Mouse (Mus musculus) thymus, adult 2 months (tissue): ENCODE measurements at regions not wholly inside any gene's neighbourhood (a gene's known extent, or its start where the extent isn't known, plus 50 kb on each side); places are given as distances from the start of the nearest gene placed in this dataset.

ENCODE experiments used
- DNase-seq: peaks from one replicate; pipeline ENCODE4 v3.0.0; 2021
- H3K27ac ChIP-seq: fragments of 200-500 bp; 2 replicates; pipeline ENCODE4 v1.5.1; 2012; ENCODE audit warnings: low read length, control low read depth; ENCODE audit not compliant: control insufficient read depth, insufficient read depth
- H3K27me3 ChIP-seq: fragments of 200-500 bp; 2 replicates; pipeline ENCODE4 v1.6.1; 2012; ENCODE audit warnings: mild to moderate bottlenecking, low read length, moderate library complexity, mixed read lengths; ENCODE audit not compliant: control insufficient read depth, insufficient read depth
- H3K36me3 ChIP-seq: fragments of 200-500 bp; 2 replicates; pipeline ENCODE4 v1.6.1; 2012; ENCODE audit warnings: mild to moderate bottlenecking, low read length, moderate library complexity; ENCODE audit not compliant: control insufficient read depth, insufficient read depth
- H3K4me1 ChIP-seq: fragments of 200-500 bp; replicated peaks from 2 replicates; pipeline ENCODE4 v1.6.1; 2012; ENCODE audit warnings: low read length; ENCODE audit not compliant: control insufficient read depth, insufficient read depth
- H3K4me3 ChIP-seq: fragments of 200-500 bp; 2 replicates; pipeline ENCODE4 v1.5.1; 2012; ENCODE audit warnings: mild to moderate bottlenecking, low read length, control low read depth, moderate library complexity; ENCODE audit not compliant: control insufficient read depth, insufficient read depth
- CTCF ChIP-seq: fragments of 200-500 bp; IDR thresholded peaks from 2 replicates; pipeline ENCODE4 v1.5.1; 2012; ENCODE audit warnings: mild to moderate bottlenecking, control low read depth, low read length, moderate library complexity, borderline replicate concordance; ENCODE audit not compliant: control insufficient read depth, poor library complexity, insufficient read depth; ENCODE audit errors: extremely low read depth
- POLR2A ChIP-seq: fragments of 200-500 bp; IDR thresholded peaks from 2 replicates; pipeline ENCODE4 v1.6.1; 2012; ENCODE audit warnings: mild to moderate bottlenecking, low read length, control low read depth, moderate library complexity; ENCODE audit not compliant: control insufficient read depth, poor library complexity, insufficient read depth; ENCODE audit errors: extremely low read depth
- WGBS: fragments of 180-500 bp; shearing (Covaris S2); methylation state at CpG from one replicate; pipeline ENCODE4 v1.1.7; 2018; 5-methylcytosine and 5-hydroxymethylcytosine counted together

DNA sequence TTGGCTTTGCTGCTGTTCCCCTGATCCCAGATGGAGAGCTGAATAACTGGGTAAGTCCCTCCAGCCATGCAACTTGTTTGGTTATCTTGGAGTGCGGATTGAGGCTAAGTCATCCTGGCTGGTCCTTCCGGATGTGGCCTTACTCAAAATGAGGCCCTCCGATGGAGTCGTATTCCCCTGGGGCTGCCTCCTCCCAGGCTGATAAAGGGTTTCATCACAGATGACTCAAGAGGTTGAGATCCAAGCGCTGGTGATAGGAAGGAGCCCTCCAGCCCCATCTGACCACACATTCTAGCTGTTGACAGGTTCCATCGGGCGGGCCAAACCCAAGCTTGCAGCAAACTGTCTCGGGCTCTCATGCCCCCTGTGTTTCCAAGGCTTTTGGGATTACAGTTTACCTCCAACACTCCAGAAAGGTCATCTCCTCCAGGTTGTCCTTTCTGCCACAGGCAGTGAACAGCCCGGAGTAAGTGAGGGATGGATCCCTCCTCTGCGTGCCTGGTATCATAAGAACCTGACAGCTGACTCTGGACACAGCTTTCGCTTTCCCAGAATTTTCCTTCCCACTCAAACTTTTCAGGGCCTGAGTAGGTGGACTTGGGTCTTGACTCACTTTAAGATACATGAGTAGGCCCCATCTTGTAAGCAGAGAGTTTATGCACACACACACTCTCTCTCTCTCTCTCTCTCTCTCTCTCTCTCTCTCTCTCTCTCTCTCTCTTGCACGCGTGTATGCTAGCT is 68.7 kb downstream of the Sox9 start:
- H3K4me3 ChIP-seq: no peak overlapping the region
- DNase-seq: no peak
- WGBS: 89% methylated on average over 13 of the region's 13 CpGs
- TF ChIP-seq CTCF (no peak), POLR2A (no peak)
- no peaks in the 10 kb centered on the region for H3K4me1 ChIP-seq
- H3K27me3 ChIP-seq: no peaks in the 10 kb centered on the region
- H3K27ac ChIP-seq: no peak overlapping the region
- H3K36me3 ChIP-seq: no peaks in the 10 kb centered on the region

- no peak overlapping the region for H3K4me3 ChIP-seq
- DNase-seq: no peak
- H3K27ac ChIP-seq: no peak overlapping the region
- no peak for TF ChIP-seq CTCF
- TF ChIP-seq POLR2A: no peak
- no peaks in the 10 kb centered on the region for H3K36me3 ChIP-seq
- no peaks in the 10 kb centered on the region for H3K4me1 ChIP-seq
- WGBS: 86% methylated on average over 9 of the region's 9 CpGs
- H3K27me3 ChIP-seq: no peaks in the 10 kb centered on the region
Observed at GRCm38 (mm10) chr11:112851321-112851720, 69.3 kb downstream of the Sox9 start.

- Histone ChIP-seq H3K27me3 (no peaks in the 10 kb centered on the region), H3K27ac (no peak overlapping the region), H3K4me3 (no peak overlapping the region), H3K4me1 (no peaks in the 10 kb centered on the region), H3K36me3 (no peaks in the 10 kb centered on the region)
- TF ChIP-seq POLR2A (no peak), CTCF (no peak)
- WGBS: 85% methylated on average over 5 of the region's 5 CpGs
- no peak for DNase-seq
Observed at GRCm38 (mm10) chr11:112855975-112856374, 74.0 kb downstream of the Sox9 start.

GRCm38 (mm10) chr11:112859309-112859708 is 77.3 kb downstream of the Sox9 start:
- no peaks in the 10 kb centered on the region for H3K27me3 ChIP-seq
- H3K4me3 ChIP-seq: no peak overlapping the region
- H3K27ac ChIP-seq: no peak overlapping the region
- no peaks in the 10 kb centered on the region for H3K4me1 ChIP-seq
- H3K36me3 ChIP-seq: no peaks in the 10 kb centered on the region
- no peak for TF ChIP-seq POLR2A
- no peak for TF ChIP-seq CTCF
- WGBS: 88% methylated on average over 7 of the region's 7 CpGs
- no peak for DNase-seq

- Histone ChIP-seq H3K4me3 (no peak overlapping the region), H3K27me3 (no peaks in the 10 kb centered on the region), H3K36me3 (no peaks in the 10 kb centered on the region), H3K27ac (no peak overlapping the region), H3K4me1 (no peaks in the 10 kb centered on the region)
- WGBS: 54% methylated on average over 11 of the region's 11 CpGs
- no peak for TF ChIP-seq POLR2A
- no peak for TF ChIP-seq CTCF
- no peak for DNase-seq
Observed at GRCm38 (mm10) chr11:112860797-112861196, 78.8 kb downstream of the Sox9 start.

DNA sequence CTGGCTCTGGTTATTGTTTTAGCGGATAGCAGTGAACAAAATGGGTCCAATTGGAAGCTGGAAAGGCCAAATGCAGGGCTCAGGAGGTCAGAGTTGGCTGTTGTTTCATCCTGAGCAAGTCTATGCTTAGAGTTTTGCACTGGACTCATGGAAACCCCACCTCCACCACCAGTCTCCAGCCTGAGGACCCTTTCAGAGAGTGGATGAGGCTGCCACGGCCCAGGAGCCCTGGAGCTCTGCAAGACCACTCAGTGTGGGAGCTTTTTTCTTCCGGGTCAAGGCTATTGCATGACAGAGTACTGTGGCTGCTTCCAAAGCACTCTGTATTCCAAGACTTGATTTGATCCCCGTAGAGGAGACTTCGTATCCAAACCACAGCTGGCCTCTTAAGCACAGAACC is 79.2 kb downstream of the Sox9 start:
- Histone ChIP-seq H3K4me1 (no peaks in the 10 kb centered on the region), H3K4me3 (no peak overlapping the region), H3K27me3 (no peaks in the 10 kb centered on the region), H3K36me3 (no peaks in the 10 kb centered on the region), H3K27ac (no peak overlapping the region)
- TF ChIP-seq POLR2A: no peak
- TF ChIP-seq CTCF: no peak
- WGBS: 86% methylated on average over 5 of the region's 5 CpGs
- DNase-seq: no peak

DNA sequence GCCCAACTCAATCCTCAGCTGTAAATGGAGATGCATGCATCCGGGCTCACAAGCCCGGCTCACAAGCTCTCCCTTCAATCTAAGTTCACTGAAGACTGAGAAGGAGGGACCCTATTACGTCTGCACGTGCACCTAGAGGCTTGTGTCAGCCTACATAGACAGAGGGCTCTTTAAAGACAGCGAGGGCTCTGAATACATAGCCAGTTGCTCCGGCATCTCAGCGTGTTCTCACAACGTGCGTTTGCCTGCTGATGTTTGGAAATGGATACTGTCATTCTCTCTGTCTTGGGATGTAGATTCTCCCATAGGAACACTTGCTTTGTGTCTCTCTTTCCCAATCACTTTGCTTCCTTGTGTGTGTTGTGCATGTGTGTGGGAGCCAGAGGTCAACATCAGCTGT is 83.8 kb downstream of the Sox9 start:
- H3K4me1 ChIP-seq: no peaks in the 10 kb centered on the region
- no peak overlapping the region for H3K4me3 ChIP-seq
- no peaks in the 10 kb centered on the region for H3K36me3 ChIP-seq
- WGBS: 92% methylated on average over 9 of the region's 9 CpGs
- no peaks in the 10 kb centered on the region for H3K27me3 ChIP-seq
- no peak for TF ChIP-seq POLR2A
- TF ChIP-seq CTCF: no peak
- H3K27ac ChIP-seq: no peak overlapping the region
- DNase-seq: no peak
